12 mouse cellular contexts compared by ENCODE assay signal in the genomic region with DNA sequence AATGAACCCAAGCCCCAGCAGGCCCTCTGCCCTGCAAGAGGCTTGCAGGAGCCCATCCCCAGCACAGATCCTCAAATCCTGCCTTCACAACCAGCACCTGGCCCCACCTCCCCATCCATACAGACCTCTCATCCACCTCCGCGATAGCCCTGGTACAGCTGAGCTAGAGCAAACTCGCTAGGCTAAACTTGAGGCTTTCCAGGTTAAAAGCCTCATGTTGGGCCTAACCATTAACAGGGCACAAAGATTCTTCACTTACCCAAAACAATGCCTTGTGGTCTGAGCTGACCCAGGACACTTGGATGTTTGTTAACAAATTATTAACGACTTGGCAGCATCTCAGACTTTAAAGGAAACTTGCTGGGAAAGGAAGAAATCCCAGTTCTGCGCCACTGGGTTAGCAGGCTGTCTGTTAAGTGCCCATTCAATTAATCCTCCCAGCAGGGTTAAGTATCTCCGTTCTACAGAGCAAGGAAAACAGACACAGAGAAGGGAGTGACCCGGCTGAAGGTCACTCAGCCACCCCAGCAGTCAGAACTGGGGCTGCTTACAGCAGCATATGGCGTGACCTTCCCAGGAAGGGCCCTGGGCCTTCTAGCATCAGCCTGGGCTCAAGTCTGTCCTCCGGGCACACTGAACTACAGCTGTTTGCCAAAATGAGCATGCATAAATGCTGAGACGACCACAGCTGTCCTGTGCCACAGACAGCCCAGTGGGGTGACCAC.
DNase-seq lines count a peak whose midpoint lies in the region; ATAC-seq lines count a peak whose summit lies in the region.
"Had no signal": no experiment of that assay in that cellular context is flagged by ENCODE, and none has a peak within 500 bp of the region (broad histone marks: within the 10 kb centered on the region; RNA-seq: fewer than 3 reads in every experiment).

No protein-coding gene starts in this region.

- H3K4me3 ChIP-seq in lung, embryonic 16.5 days (ENCODE audit: low read length), result no peak overlapping the region
- H3K4me3 ChIP-seq: forebrain, embryonic 15.5 days; stomach, embryonic 15.5 days had no signal

- H3K9me3 ChIP-seq in lung, embryonic 16.5 days (ENCODE audit: control insufficient read depth, low read length), result no peaks in the 10 kb centered on the region
- H3K9me3 ChIP-seq: forebrain, embryonic 15.5 days; stomach, embryonic 15.5 days had no signal

- no peaks in the 10 kb centered on the region for H3K36me3 ChIP-seq in lung, embryonic 16.5 days (ENCODE audit: control insufficient read depth, insufficient read depth, low read length)
- H3K36me3 ChIP-seq: forebrain, embryonic 15.5 days; stomach, embryonic 15.5 days had no signal

- peak; percentile 65 for ATAC-seq in lung, embryonic 16.5 days (ENCODE audit: low read depth)
- ATAC-seq: forebrain, embryonic 15.5 days had no signal

- DNase-seq in lung, postnatal 14 days, result no peak
- DNase-seq in ZHBTc4 (ENCODE audit: low read depth, low spot score), result peak; percentile 57
- DNase-seq in embryo, embryonic 9.5 days (ENCODE audit: extremely low spot score), result peak; percentile 10
- DNase-seq in kidney, postnatal 36 days, result peak; percentile 60 to 90
- DNase-seq in urinary bladder, adult 2 months (ENCODE audit: low spot score), result no peak
- DNase-seq in heart, postnatal 10 days, result no peak
- DNase-seq: heart, adult 18-20 months; right cerebral cortex, adult 18-20 months had no signal

- H3K4me1 ChIP-seq in lung, embryonic 16.5 days (replicated peaks; ENCODE audit: control insufficient read depth, insufficient read depth, low read length), result peaks cover 3% of the 10 kb centered on the region; the same call in 1 of the 2 replicates
- H3K4me1 ChIP-seq: forebrain, embryonic 15.5 days; stomach, embryonic 15.5 days had no signal

- intact Hi-C loops in heart, postnatal 10 days (cut with DNase I), result no loop called here

- H3K27ac ChIP-seq in lung, embryonic 16.5 days (ENCODE audit: low read length), result no peak overlapping the region
- H3K27ac ChIP-seq: forebrain, embryonic 15.5 days; liver, embryonic 14.5 days; stomach, embryonic 15.5 days had no signal

- WGBS in lung, embryonic 16.5 days, result 35% methylated on average over 10 of the region's 10 CpGs

- H3K4me2 ChIP-seq in lung, embryonic 16.5 days (ENCODE audit: low read depth, low read length), result no peak overlapping the region
- H3K4me2 ChIP-seq: forebrain, embryonic 15.5 days; stomach, embryonic 15.5 days had no signal

- no peaks in the 10 kb centered on the region for H3K27me3 ChIP-seq in lung, embryonic 16.5 days (ENCODE audit: control insufficient read depth, insufficient read depth, low read depth, low read length)
- H3K27me3 ChIP-seq: forebrain, embryonic 15.5 days; stomach, embryonic 15.5 days had no signal

- no peak overlapping the region for H3K9ac ChIP-seq in lung, embryonic 16.5 days (ENCODE audit: low read length)
- H3K9ac ChIP-seq: forebrain, embryonic 15.5 days; liver, embryonic 14.5 days; stomach, embryonic 15.5 days had no signal

Comparison
In these comparisons a context has a peak if more than half of its experiments do, and no peak if none do; other contexts are left out.
1. DNase-seq: peak in ZHBTc4 (single experiment), embryo, embryonic 9.5 days (single experiment) and kidney, postnatal 36 days (2 of 2); none in lung, postnatal 14 days (single experiment), urinary bladder, adult 2 months (single experiment) and heart, postnatal 10 days (0 of 2).